18 mouse cellular contexts compared by ENCODE assay signal in genomic region chr13:102695121-102695905, GRCm38 (mm10). TPM values are rescaled to one million over a fixed set of nuclear protein-coding genes. Genes with fewer than 3 reads are reported as not detected.
DNase-seq lines count a peak whose midpoint lies in the region; ATAC-seq and TF ChIP-seq lines count a peak whose summit lies in the region.
"Had no signal": no experiment of that assay in that cellular context is flagged by ENCODE, and none has a peak within 500 bp of the region (broad histone marks: within the 10 kb centered on the region; RNA-seq: fewer than 3 reads in every experiment).

No protein-coding gene starts in this region.

- peak overlapping the region; percentile 46 for H3K4me2 ChIP-seq in liver, postnatal 0 days (ENCODE audit: low read depth, low read length)
- H3K4me2 ChIP-seq: hindbrain, embryonic 15.5 days; neural tube, embryonic 12.5 days had no signal

- peaks cover 6% of the 10 kb centered on the region; the same call in 1 of the 2 replicates for H3K4me1 ChIP-seq in bone marrow, adult 2 months (ENCODE audit: control insufficient read depth, insufficient read depth, low read length)
- peaks cover 18% of the 10 kb centered on the region for H3K4me1 ChIP-seq in liver, postnatal 0 days (ENCODE audit: insufficient read depth)
- peaks cover 3% of the 10 kb centered on the region; the same call in 1 of the 2 replicates for H3K4me1 ChIP-seq in small intestine, adult 2 months (ENCODE audit: control insufficient read depth, insufficient read depth, insufficient read length, low read length)

- peak; percentile 23 to 39 for DNase-seq in lung, adult 18-20 months
- DNase-seq in lung, postnatal 10 days = no peak
- DNase-seq in liver, postnatal 0 days = no peak
- DNase-seq in left cerebral cortex, adult 11 months (ENCODE audit: low spot score) = no peak
- no peak for DNase-seq in c-Kit-positive CD71-positive TER-119-positive erythroid progenitor cells, embryonic 14.5 days (ENCODE audit: low spot score)
- DNase-seq: cerebellum, postnatal 10 days; gastrocnemius, adult 2 months had no signal

- no peaks in the 10 kb centered on the region for H3K36me3 ChIP-seq in liver, postnatal 0 days (replicated peaks; ENCODE audit: insufficient read depth, low read length)
- H3K36me3 ChIP-seq in small intestine, adult 2 months (ENCODE audit: control insufficient read depth, insufficient read depth, low read length) = no peaks in the 10 kb centered on the region
- H3K36me3 ChIP-seq: embryonic facial prominence, embryonic 10.5 days; hindbrain, embryonic 15.5 days; limb, embryonic 10.5 days; neural tube, embryonic 12.5 days had no signal

- H3K27me3 ChIP-seq in liver, postnatal 0 days (ENCODE audit: insufficient read depth, low read length) = no peaks in the 10 kb centered on the region
- H3K27me3 ChIP-seq in small intestine, adult 2 months (ENCODE audit: control insufficient read depth, insufficient read depth, low read length) = no peaks in the 10 kb centered on the region
- H3K27me3 ChIP-seq: hindbrain, embryonic 15.5 days; neural tube, embryonic 12.5 days had no signal

- TF ChIP-seq EP300 in liver, postnatal 0 days (IDR thresholded peaks at IDR 0.05; ENCODE audit: low read depth) = no peak

- peak overlapping the region; percentile 11 for H3K27ac ChIP-seq in bone marrow, adult 2 months (ENCODE audit: control insufficient read depth, insufficient read depth, low read depth, low read length, poor library complexity)
- H3K27ac ChIP-seq in liver, postnatal 0 days (ENCODE audit: low read depth) = peak overlapping the region; percentile 55; the same call in 1 of the 2 replicates
- H3K27ac ChIP-seq in small intestine, adult 2 months (ENCODE audit: insufficient read depth, low read depth, low read length) = no peak overlapping the region; the same call in 1 of the 2 replicates
- H3K27ac ChIP-seq: embryonic facial prominence, embryonic 10.5 days; gastrocnemius, adult 2 months; hindbrain, embryonic 15.5 days; kidney, postnatal 0 days; limb, embryonic 10.5 days; neural tube, embryonic 12.5 days had no signal

- WGBS in bone marrow, adult 2 months = 7% methylated on average over 7 of the region's 7 CpGs
- WGBS in liver, postnatal 0 days (ENCODE audit: insufficient replicate concordance) = 25% methylated on average over 7 of the region's 7 CpGs
- 50% methylated on average over 7 of the region's 7 CpGs for WGBS in small intestine, adult 2 months

- H3K9ac ChIP-seq in liver, postnatal 0 days (replicated peaks) = 0 out of 2 replicates have a peak overlapping the region, but pooled peaks have one; percentile 2
- H3K9ac ChIP-seq: hindbrain, embryonic 15.5 days; neural tube, embryonic 12.5 days had no signal

- no peak for TF ChIP-seq POLR2A in bone marrow, adult 2 months (IDR thresholded peaks at IDR 0.05; ENCODE audit: borderline replicate concordance, control insufficient read depth, low read depth, low read length)
- no peak for TF ChIP-seq POLR2A in small intestine, adult 2 months (IDR thresholded peaks at IDR 0.05; ENCODE audit: low read depth, low read length)

- no peak for TF ChIP-seq CTCF in bone marrow, adult 2 months (IDR thresholded peaks at IDR 0.05; ENCODE audit: control insufficient read depth, insufficient read depth, low read length)
- TF ChIP-seq CTCF in liver, postnatal 0 days (IDR thresholded peaks at IDR 0.05; ENCODE audit: low read depth) = no peak
- no peak for TF ChIP-seq CTCF in small intestine, adult 2 months (IDR thresholded peaks at IDR 0.05; ENCODE audit: extremely low read depth, insufficient read length, insufficient replicate concordance, low read depth, low read length)

- peak; percentile 55; the same call in 1 of the 2 replicates for ATAC-seq in liver, postnatal 0 days
- ATAC-seq: forebrain, embryonic 16.5 days; intestine, postnatal 0 days; midbrain, embryonic 16.5 days had no signal

- peak overlapping the region; percentile 51 for H3K4me3 ChIP-seq in bone marrow, adult 2 months (replicated peaks; ENCODE audit: control insufficient read depth, low read depth, low read length)
- no peak overlapping the region for H3K4me3 ChIP-seq in liver, postnatal 0 days (ENCODE audit: low read depth, low read length)
- 0 out of 2 replicates have a peak overlapping the region, but pooled peaks have one; percentile 14 for H3K4me3 ChIP-seq in small intestine, adult 2 months (ENCODE audit: low read depth, low read length)
- H3K4me3 ChIP-seq: embryonic facial prominence, embryonic 10.5 days; erythroblast, embryonic 14.5 days; gastrocnemius, adult 2 months; hindbrain, embryonic 15.5 days; limb, embryonic 10.5 days; neural tube, embryonic 12.5 days had no signal

- H3K9me3 ChIP-seq in liver, postnatal 0 days (ENCODE audit: low read length) = no peaks in the 10 kb centered on the region
- H3K9me3 ChIP-seq: embryonic facial prominence, embryonic 10.5 days; hindbrain, embryonic 15.5 days; limb, embryonic 10.5 days; neural tube, embryonic 12.5 days had no signal

RNA-seq across cellular contexts. Expression of gene Cd180, which starts 2.0 kb away (rescaled TPM):
- 5.5 and 9.8 TPM in 2 replicates for polyA plus RNA-seq in bone marrow, adult 2 months (2011; ENCODE audit: insufficient read depth, insufficient read length, low replicate concordance, missing spikeins)
- 1.1 and 1.6 TPM in 2 replicates for polyA plus RNA-seq in liver, postnatal 0 days (2015; fragmentation: Nextera tagmentation; extraction: Ambion mirVana)
- polyA plus RNA-seq in small intestine, adult 2 months (2012; rRNA removed) = 0.28 and 0.76 TPM in 2 replicates
- polyA plus RNA-seq: erythroblast, embryonic 14.5 days had no signal

Comparison
In these comparisons a context has a peak if more than half of its experiments do, and no peak if none do; other contexts are left out.
1. DNase-seq: peak in lung, adult 18-20 months (2 of 2); none in lung, postnatal 10 days (single experiment), liver, postnatal 0 days (single experiment), left cerebral cortex, adult 11 months (single experiment) and c-Kit-positive CD71-positive TER-119-positive erythroid progenitor cells, embryonic 14.5 days (single experiment).